Mouse (Mus musculus) liver, embryonic 11.5 days (tissue): ENCODE results near the gene Bcl11b. TPM values are rescaled to one million over a fixed set of nuclear protein-coding genes. Genes with fewer than 3 reads are reported as not detected.

Experiments used
- ATAC-seq: fragments of 200-750 bp; cut with Nextera tagmentation; replicated peaks from 2 replicates; pipeline ENCODE4 v1.8.0; 2017; ENCODE audit warnings: moderate number of reproducible peaks, mild to moderate bottlenecking, moderate TSS enrichment, moderate library complexity; ENCODE audit not compliant: low FRiP score
- DNase-seq: peaks from one replicate; pipeline ENCODE4 v3.0.0-alpha.2; 2017; ENCODE audit warnings: low spot score
- H3K27ac ChIP-seq: fragments of 300-500 bp; sonication (generic); 2 replicates; pipeline ENCODE4 v1.5.1; 2014; ENCODE audit warnings: mild to moderate bottlenecking, low read depth, low read length, control low read depth
- H3K27me3 ChIP-seq: fragments of 300-500 bp; sonication (generic); replicated peaks from 2 replicates; pipeline ENCODE4 v1.6.1; 2014; ENCODE audit warnings: low read length, mixed read lengths; ENCODE audit not compliant: control insufficient read depth, insufficient read depth
- H3K36me3 ChIP-seq: fragments of 300-500 bp; sonication (generic); 2 replicates; pipeline ENCODE4 v1.6.1; 2014; ENCODE audit warnings: mild to moderate bottlenecking, low read length, moderate library complexity, mixed read lengths; ENCODE audit not compliant: control insufficient read depth, insufficient read depth
- H3K4me1 ChIP-seq: fragments of 300-500 bp; sonication (generic); replicated peaks from 2 replicates; pipeline ENCODE4 v1.6.1; 2014; ENCODE audit warnings: low read length, mixed read lengths; ENCODE audit not compliant: control insufficient read depth, insufficient read depth
- H3K4me2 ChIP-seq: fragments of 300-500 bp; sonication (generic); 2 replicates; pipeline ENCODE4 v1.6.1; 2014; ENCODE audit warnings: mild to moderate bottlenecking, control low read depth, moderate library complexity
- H3K4me3 ChIP-seq: fragments of 300-500 bp; sonication (generic); 2 replicates; pipeline ENCODE4 v1.5.1; 2014; ENCODE audit warnings: low read depth, low read length, control low read depth
- H3K9ac ChIP-seq: fragments of 300-500 bp; sonication (generic); 2 replicates; pipeline ENCODE4 v1.6.1; 2014; ENCODE audit warnings: low read depth, low read length, control low read depth
- H3K9me3 ChIP-seq: fragments of 300-500 bp; sonication (generic); 2 replicates; pipeline ENCODE4 v1.6.1; 2016; ENCODE audit warnings: low read length, inconsistent platforms, mixed read lengths; ENCODE audit not compliant: control insufficient read depth
- whole genome bisulfite sequencing: fragments of 180-500 bp; shearing (Covaris S2); extraction: QIAGEN DNeasy Blood & Tissue Kit; methylation state at CpG from one replicate; pipeline ENCODE4 v1.1.7; 2014; 5-methylcytosine and 5-hydroxymethylcytosine counted together
- polyA plus RNA-seq: library from polyadenylated mRNA; unstranded; fragments of >200 nt; fragmentation: Nextera tagmentation; extraction: Ambion mirVana; gene quantifications from 2 replicates; pipeline ENCODE4 v1.2.1, GENCODE M21; 2014

Bcl11b gene
- polyA plus RNA-seq, 1 experiment from 2014 or later, result 0.90 TPM

- 81% methylated on average over 9 of the region's 9 CpGs for WGBS
- no peak for DNase-seq
- H3K36me3 ChIP-seq, result no peaks in the 10 kb centered on the region
Observed at GRCm38 (mm10) chr12:107881726-107882125, 121.7 kb downstream of the Bcl11b start.

GRCm38 (mm10) chr12:107880748-107881147 is 122.7 kb downstream of the Bcl11b start:
- Histone ChIP-seq H3K9me3 (no peaks in the 10 kb centered on the region), H3K4me2 (no peak overlapping the region), H3K4me3 (no peak overlapping the region), H3K27me3 (no peaks in the 10 kb centered on the region), H3K27ac (no peak overlapping the region), H3K9ac (no peak overlapping the region), H3K36me3 (no peaks in the 10 kb centered on the region), H3K4me1 (no peaks in the 10 kb centered on the region)
- no peak for ATAC-seq
- WGBS, result 84% methylated on average over 13 of the region's 13 CpGs
- no peak for DNase-seq

More at GRCm38 (mm10) chr12:107881726-107882125, 121.7 kb downstream of the Bcl11b start:
- Histone ChIP-seq H3K4me3 (no peak overlapping the region), H3K9ac (no peak overlapping the region), H3K9me3 (no peaks in the 10 kb centered on the region), H3K4me1 (no peaks in the 10 kb centered on the region), H3K4me2 (no peak overlapping the region), H3K27ac (no peak overlapping the region), H3K27me3 (no peaks in the 10 kb centered on the region)
- ATAC-seq, result no peak

GRCm38 (mm10) chr12:107879114-107879777 is 124.2 kb downstream of the Bcl11b start:
- H3K4me1 ChIP-seq, result no peaks in the 10 kb centered on the region
- no peak for ATAC-seq
- 85% methylated on average over 16 of the region's 16 CpGs for WGBS
- no peak overlapping the region for H3K4me2 ChIP-seq
- H3K27me3 ChIP-seq, result no peaks in the 10 kb centered on the region
- H3K27ac ChIP-seq, result no peak overlapping the region
- no peak for DNase-seq
- H3K9ac ChIP-seq, result no peak overlapping the region
- H3K9me3 ChIP-seq, result no peaks in the 10 kb centered on the region
- H3K4me3 ChIP-seq, result no peak overlapping the region
- H3K36me3 ChIP-seq, result no peaks in the 10 kb centered on the region

- 80% methylated on average over 9 of the region's 9 CpGs for WGBS
- ATAC-seq (no peak), DNase-seq (no peak)
- H3K9ac ChIP-seq, result no peak overlapping the region
- H3K36me3 ChIP-seq, result no peaks in the 10 kb centered on the region
- H3K4me1 ChIP-seq, result no peaks in the 10 kb centered on the region
- no peaks in the 10 kb centered on the region for H3K9me3 ChIP-seq
- H3K27me3 ChIP-seq, result no peaks in the 10 kb centered on the region
- no peak overlapping the region for H3K4me2 ChIP-seq
- H3K27ac ChIP-seq, result no peak overlapping the region
- no peak overlapping the region for H3K4me3 ChIP-seq
Observed at GRCm38 (mm10) chr12:107876237-107876636, 127.2 kb downstream of the Bcl11b start.

- Histone ChIP-seq H3K4me2 (no peak overlapping the region), H3K4me1 (no peaks in the 10 kb centered on the region), H3K36me3 (no peaks in the 10 kb centered on the region), H3K27me3 (no peaks in the 10 kb centered on the region), H3K4me3 (no peak overlapping the region), H3K9ac (no peak overlapping the region), H3K9me3 (no peaks in the 10 kb centered on the region), H3K27ac (no peak overlapping the region)
- WGBS, result 89% methylated on average over 27 of the region's 27 CpGs
- no peak for ATAC-seq
- no peak for DNase-seq
Observed at GRCm38 (mm10) chr12:107874467-107875142, 128.8 kb downstream of the Bcl11b start.

- WGBS, result 82% methylated on average over 20 of the region's 20 CpGs
- no peak overlapping the region for H3K27ac ChIP-seq
- no peaks in the 10 kb centered on the region for H3K4me1 ChIP-seq
- no peaks in the 10 kb centered on the region for H3K27me3 ChIP-seq
- no peak for ATAC-seq
- no peak overlapping the region for H3K9ac ChIP-seq
- H3K4me2 ChIP-seq, result no peak overlapping the region
- no peaks in the 10 kb centered on the region for H3K9me3 ChIP-seq
- no peaks in the 10 kb centered on the region for H3K36me3 ChIP-seq
- DNase-seq, result no peak
- H3K4me3 ChIP-seq, result no peak overlapping the region
Observed at GRCm38 (mm10) chr12:107869526-107870050, 133.8 kb downstream of the Bcl11b start.

- Histone ChIP-seq H3K27ac (no peak overlapping the region), H3K9me3 (no peaks in the 10 kb centered on the region), H3K27me3 (no peaks in the 10 kb centered on the region), H3K4me3 (no peak overlapping the region), H3K36me3 (no peaks in the 10 kb centered on the region), H3K9ac (no peak overlapping the region), H3K4me2 (no peak overlapping the region), H3K4me1 (no peaks in the 10 kb centered on the region)
- DNase-seq, result no peak
- WGBS, result 78% methylated on average over 2 of the region's 2 CpGs
- ATAC-seq, result no peak
Observed at GRCm38 (mm10) chr12:107868291-107868690, 135.1 kb downstream of the Bcl11b start.
